Mouse (Mus musculus) liver, embryonic 16.5 days (tissue): ENCODE data around the gene Gm6337. TPM values are rescaled to one million over a fixed set of nuclear protein-coding genes. Genes with fewer than 3 reads are reported as not detected.
"Not testable (repeated sequence)": the region's sequence is repeated elsewhere in the genome, so short reads cannot be mapped to it uniquely, and the experiment has no call there.

Source experiments
- ATAC-seq: fragments of 200-750 bp; cut with Nextera tagmentation; 2 replicates; pipeline ENCODE4 v1.8.0; 2017; ENCODE audit warnings: low read depth, mild to moderate bottlenecking, moderate number of reproducible peaks, moderate library complexity
- H3K27ac ChIP-seq: fragments of 300-500 bp; sonication (generic); 2 replicates; pipeline ENCODE4 v1.5.1; 2014; ENCODE audit warnings: mild to moderate bottlenecking, low read length
- H3K27me3 ChIP-seq: fragments of 300-500 bp; sonication (generic); 2 replicates; pipeline ENCODE4 v1.6.1; 2014; ENCODE audit warnings: low read depth, low read length, mixed read lengths; ENCODE audit not compliant: control insufficient read depth, insufficient read depth
- H3K36me3 ChIP-seq: fragments of 300-500 bp; sonication (generic); 2 replicates; pipeline ENCODE4 v1.6.1; 2014; ENCODE audit warnings: mild to moderate bottlenecking; ENCODE audit not compliant: control insufficient read depth, insufficient read depth
- H3K4me1 ChIP-seq: fragments of 300-500 bp; sonication (generic); 2 replicates; pipeline ENCODE4 v1.6.1; 2014; ENCODE audit warnings: low read depth, low read length, mixed read lengths; ENCODE audit not compliant: control insufficient read depth
- H3K4me2 ChIP-seq: fragments of 300-500 bp; sonication (generic); 2 replicates; pipeline ENCODE4 v1.6.1; 2014; ENCODE audit warnings: low read depth, low read length, mixed read lengths
- H3K4me3 ChIP-seq: fragments of 300-500 bp; sonication (generic); 2 replicates; pipeline ENCODE4 v1.5.1; 2014; ENCODE audit warnings: low read depth, mild to moderate bottlenecking, low read length
- H3K9ac ChIP-seq: fragments of 300-500 bp; sonication (generic); 2 replicates; pipeline ENCODE4 v1.6.1; 2014; ENCODE audit warnings: low read depth, low read length
- H3K9me3 ChIP-seq: fragments of 300-500 bp; sonication (generic); replicated peaks from 2 replicates; pipeline ENCODE4 v1.6.1; 2016; ENCODE audit warnings: low read length; ENCODE audit not compliant: control insufficient read depth
- WGBS: fragments of 180-500 bp; shearing (Covaris S2); extraction: QIAGEN DNeasy Blood & Tissue Kit; methylation state at CpG from one replicate; pipeline ENCODE4 v1.1.7; 2014; ENCODE audit not compliant: insufficient replicate concordance; 5-methylcytosine and 5-hydroxymethylcytosine counted together
- polyA plus RNA-seq: library from polyadenylated mRNA; unstranded; fragments of >200 nt; fragmentation: Nextera tagmentation; extraction: Ambion mirVana; gene quantifications from 2 replicates; pipeline ENCODE4 v1.2.1, GENCODE M21; 2015

The Gm6337 gene
- polyA plus RNA-seq: not detected in 2 replicates

- not testable (repeated sequence) for H3K27ac ChIP-seq, H3K27me3 ChIP-seq, H3K9me3 ChIP-seq, H3K4me2 ChIP-seq, H3K4me1 ChIP-seq, H3K4me3 ChIP-seq, ATAC-seq, H3K9ac ChIP-seq, H3K36me3 ChIP-seq
- 53% methylated on average over 3 of the region's 4 CpGs for WGBS
These were observed at the start of gene Gm6337 for GRCm38 (mm10) chr14:6058167-6058566. Gene Gm6337 (minus strand): TSS chr14:6058267.

GRCm38 (mm10) chr14:6107500-6107899 lies 49.4 kb upstream of the Gm6337 start:
- not testable (repeated sequence) for H3K27ac ChIP-seq, H3K4me2 ChIP-seq, H3K9me3 ChIP-seq, H3K4me1 ChIP-seq, H3K9ac ChIP-seq, ATAC-seq, H3K36me3 ChIP-seq, H3K4me3 ChIP-seq, H3K27me3 ChIP-seq
- 10% methylated on average over 8 of the region's 9 CpGs for WGBS

- not testable (repeated sequence) for H3K9me3 ChIP-seq, H3K27me3 ChIP-seq, H3K9ac ChIP-seq, H3K4me3 ChIP-seq, H3K36me3 ChIP-seq, H3K4me2 ChIP-seq, ATAC-seq, H3K4me1 ChIP-seq, H3K27ac ChIP-seq
- WGBS: 33% methylated on average over 2 of the region's 3 CpGs
These were observed 35.8 kb upstream of the Gm6337 start, which contains the start of gene Gm8206 for GRCm38 (mm10) chr14:6093842-6094241. Gene Gm8206 (minus strand): TSS chr14:6093942.

Other genes with a start within 250 kb of the Gm6337 start
- not detected in 2 replicates for gene Gm3424, start 227.9 kb downstream of the Gm6337 start, polyA plus RNA-seq
- gene Gm8237, start 177.9 kb downstream of the Gm6337 start, polyA plus RNA-seq: not detected in 2 replicates
- not detected in 2 replicates for gene Gm3248, start 96.5 kb downstream of the Gm6337 start, polyA plus RNA-seq
- not detected in 2 replicates for gene Gm3453, start 79.1 kb downstream of the Gm6337 start, polyA plus RNA-seq
- gene Gm8206, start 35.7 kb upstream of the Gm6337 start, polyA plus RNA-seq: 0.06 TPM in 1 of 2 replicates, not detected in the other
- gene Gm3468, start 50.4 kb upstream of the Gm6337 start, polyA plus RNA-seq: 0.05 TPM in 1 of 2 replicates, not detected in the other
- not detected in 2 replicates for gene Gm3476, start 67.5 kb upstream of the Gm6337 start, polyA plus RNA-seq
- gene Gm21560, start 161.0 kb upstream of the Gm6337 start, polyA plus RNA-seq: not detected in 2 replicates
- gene Gm3411, start 229.0 kb upstream of the Gm6337 start, polyA plus RNA-seq: not detected in 2 replicates
- gene Gm21103, start 246.6 kb upstream of the Gm6337 start, polyA plus RNA-seq: not detected in 2 replicates